Mouse (Mus musculus) left cerebral cortex, postnatal 4 days (tissue): ENCODE measurements at regions not wholly inside any gene's neighbourhood (a gene's known extent, or its start where the extent isn't known, plus 50 kb on each side); places are given as distances from the start of the nearest gene placed in this dataset.

Experiments
- DNase-seq: peaks from one replicate; pipeline ENCODE4 v3.0.0-alpha.2; 2022
- intact Hi-C: fragments of 180-260 bp; cut with DNase I; formaldehyde crosslinking; loops from one replicate; pipeline ENCODE4 v1.15.1; 2025

- DNase-seq: no peak
- intact Hi-C loops: no loop called here
Observed at GRCm38 (mm10) chr4:95467526-95467925, 89.8 kb upstream of the Fggy start.

- no peak for DNase-seq
- intact Hi-C loops: no loop called here
Observed at GRCm38 (mm10) chr4:95474726-95475406, 82.4 kb upstream of the Fggy start.

- intact Hi-C loops: no loop called here
- DNase-seq: no peak
Observed at GRCm38 (mm10) chr4:95476071-95476724, 81.1 kb upstream of the Fggy start.

GRCm38 (mm10) chr4:95483571-95483970 is 73.7 kb upstream of the Fggy start:
- DNase-seq: peak; percentile 4
- intact Hi-C loops: no loop called here

- peak; percentile 41 for DNase-seq
- intact Hi-C loops: no loop called here
Observed at GRCm38 (mm10) chr4:95487323-95487722, 70.0 kb upstream of the Fggy start.

- DNase-seq: no peak
- intact Hi-C loops: no loop called here
Observed at GRCm38 (mm10) chr4:95487969-95488368, 69.3 kb upstream of the Fggy start.

- intact Hi-C loops: no loop called here
- DNase-seq: no peak
Observed at GRCm38 (mm10) chr4:95489059-95489458, 68.2 kb upstream of the Fggy start.

GRCm38 (mm10) chr4:95500265-95500664 is 57.0 kb upstream of the Fggy start:
- intact Hi-C loops: no loop called here

GRCm38 (mm10) chr4:95501164-95501563 is 56.1 kb upstream of the Fggy start:
- intact Hi-C loops: no loop called here
- no peak for DNase-seq

More at GRCm38 (mm10) chr4:95500265-95500664, 57.0 kb upstream of the Fggy start:
- no peak for DNase-seq

GRCm38 (mm10) chr4:95507141-95507945 is 50.0 kb upstream of the Fggy start:
- peak; percentile 73 for DNase-seq
- intact Hi-C loops: no loop called here
